Mouse (Mus musculus): Measurements from ENCODE around the gene Ckb.
"Not testable (repeated sequence)": the region's sequence is repeated elsewhere in the genome, so short reads cannot be mapped to it uniquely, and the experiment has no call there.

DNA sequence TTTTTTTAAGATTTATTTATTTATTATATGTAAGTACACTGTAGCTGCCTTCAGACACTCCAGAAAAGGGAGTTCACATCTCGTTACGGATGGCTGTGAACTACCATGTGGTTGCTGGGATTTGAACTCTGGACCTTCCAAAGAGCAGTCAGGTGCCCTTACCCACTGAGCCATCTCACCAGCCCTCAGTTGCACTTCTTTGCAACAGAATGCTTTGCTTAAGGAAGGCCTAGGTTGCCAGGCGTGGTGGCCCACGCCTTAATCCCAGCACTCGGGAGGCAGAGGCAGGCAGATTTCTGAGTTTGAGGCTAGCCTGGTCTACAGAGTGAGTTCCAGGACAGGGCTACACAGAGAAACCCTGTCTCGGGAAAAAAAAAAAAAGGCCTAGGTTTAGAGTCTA is 41.7 kb upstream of the Ckb start:
- not testable (repeated sequence) for TF ChIP-seq CTCF (IDR thresholded peaks at IDR 0.05; ENCODE audit: low read depth, low read length); POLR2AphosphoS5 (IDR thresholded peaks at IDR 0.05; ENCODE audit: insufficient replicate concordance, low read depth, low read length); TAL1 (conservative IDR thresholded peaks at IDR 0.05; ENCODE audit: low read depth, low read length); GATA2 (IDR thresholded peaks at IDR 0.05; ENCODE audit: borderline replicate concordance, low read depth, low read length)
